Mouse (Mus musculus): ENCODE measurements around the gene Crls1.

- TF ChIP-seq CTCF (IDR thresholded peaks at IDR 0.05; ENCODE audit: insufficient read depth, low read length) (no peak), POLR2A (IDR thresholded peaks at IDR 0.05; ENCODE audit: borderline replicate concordance, extremely low read depth, low read depth, low read length) (no peak)
Measured at GRCm38 (mm10) chr2:132893826-132894225, 47.4 kb downstream of the Crls1 start.

All from lung, adult 2 months (tissue).